21 mouse cellular contexts compared by ENCODE assay signal in the genomic region with DNA sequence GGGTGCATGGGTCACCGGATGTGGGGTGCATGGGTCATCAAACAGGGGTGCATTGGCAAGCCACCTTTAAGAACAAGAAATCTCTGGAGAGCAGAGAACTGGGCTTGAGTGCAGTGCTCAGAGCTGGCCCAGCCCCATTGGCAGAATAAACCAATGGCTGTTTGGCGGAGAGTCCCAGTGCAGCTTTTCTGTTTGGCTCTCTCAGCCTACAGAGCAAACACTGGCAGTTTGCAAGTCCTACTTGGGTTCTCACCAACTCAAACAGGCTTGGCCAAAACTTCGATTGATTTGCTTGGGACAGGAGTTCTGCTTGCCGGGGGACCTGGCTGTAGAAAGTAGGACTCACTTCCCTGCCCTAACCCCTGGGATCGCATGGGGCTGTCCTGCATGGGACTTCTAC. TPM values are rescaled to one million over a fixed set of nuclear protein-coding genes. Genes with fewer than 3 reads are reported as not detected.
A peak's percentile ranks its signal among the peaks of the same experiment; 100 is the strongest.
DNase-seq lines count a peak whose midpoint lies in the region; ATAC-seq and TF ChIP-seq lines count a peak whose summit lies in the region.
"Had no signal": no experiment of that assay in that cellular context is flagged by ENCODE, and none has a peak within 500 bp of the region (broad histone marks: within the 10 kb centered on the region; RNA-seq: fewer than 3 reads in every experiment).

No protein-coding gene starts in this region.

- TF ChIP-seq CTCF in forebrain, postnatal 0 days (IDR thresholded peaks at IDR 0.05; ENCODE audit: low read depth), result no peak
- no peak for TF ChIP-seq CTCF in lung, adult 2 months (IDR thresholded peaks at IDR 0.05; ENCODE audit: insufficient read depth, low read length)

- 59% methylated on average over 5 of the region's 5 CpGs for WGBS in forebrain, postnatal 0 days
- 77% methylated on average over 5 of the region's 5 CpGs for WGBS in forebrain, embryonic 10.5 days
- WGBS in lung, adult 2 months, result 55% methylated on average over 5 of the region's 5 CpGs

- TF ChIP-seq POLR2A in lung, adult 2 months (IDR thresholded peaks at IDR 0.05; ENCODE audit: borderline replicate concordance, extremely low read depth, low read depth, low read length), result no peak

- peak; percentile 52 for DNase-seq in forebrain, postnatal 0 days
- DNase-seq in forebrain, embryonic 10.5 days (ENCODE audit: extremely low spot score, low spot score), result no peak
- DNase-seq in lung, adult 18-20 months, result peak; percentile 49 to 63
- DNase-seq in lung, adult 2 months, result no peak
- DNase-seq in adipocyte (ENCODE audit: low spot score), result peak; percentile 78
- DNase-seq in lung, postnatal 36 days, result peak; percentile 55
- DNase-seq in T-cell, adult 2 months (ENCODE audit: low spot score), result no peak
- DNase-seq: cerebellum, adult 18-20 months; kidney, postnatal 4 days had no signal

- no peaks in the 10 kb centered on the region for H3K27me3 ChIP-seq in forebrain, postnatal 0 days (ENCODE audit: insufficient read depth, low read length)
- H3K27me3 ChIP-seq in forebrain, embryonic 10.5 days (ENCODE audit: poor library complexity, severe bottlenecking), result peaks cover 5% of the 10 kb centered on the region; the same call in 1 of the 2 replicates
- H3K27me3 ChIP-seq: kidney, embryonic 15.5 days had no signal

- H3K4me3 ChIP-seq in forebrain, postnatal 0 days (ENCODE audit: low read depth, low read length), result no peak overlapping the region
- H3K4me3 ChIP-seq in forebrain, embryonic 10.5 days, result no peak overlapping the region
- H3K4me3 ChIP-seq in lung, adult 2 months (replicated peaks; ENCODE audit: extremely low read depth, low read depth, low read length), result no peak overlapping the region
- H3K4me3 ChIP-seq: kidney, embryonic 15.5 days; limb, embryonic 13.5 days had no signal

- no peak overlapping the region for H3K4me2 ChIP-seq in forebrain, postnatal 0 days (ENCODE audit: low read depth)
- H3K4me2 ChIP-seq: kidney, embryonic 15.5 days; limb, embryonic 13.5 days; midbrain, embryonic 11.5 days had no signal

- no peak overlapping the region for H3K9ac ChIP-seq in forebrain, postnatal 0 days
- H3K9ac ChIP-seq: kidney, embryonic 15.5 days; limb, embryonic 13.5 days had no signal

- no peak overlapping the region for H3K27ac ChIP-seq in forebrain, postnatal 0 days (ENCODE audit: low read depth, low read length)
- H3K27ac ChIP-seq in forebrain, embryonic 10.5 days, result no peak overlapping the region
- H3K27ac ChIP-seq: hindbrain, postnatal 0 days; kidney, embryonic 15.5 days; limb, embryonic 13.5 days had no signal

- no peaks in the 10 kb centered on the region for H3K36me3 ChIP-seq in forebrain, postnatal 0 days (ENCODE audit: insufficient read depth)
- H3K36me3 ChIP-seq in forebrain, embryonic 10.5 days (replicated peaks), result no peaks in the 10 kb centered on the region
- H3K36me3 ChIP-seq: kidney, embryonic 15.5 days; limb, embryonic 13.5 days had no signal

- no peaks in the 10 kb centered on the region for H3K9me3 ChIP-seq in forebrain, postnatal 0 days (ENCODE audit: low read length)
- no peaks in the 10 kb centered on the region for H3K9me3 ChIP-seq in forebrain, embryonic 10.5 days
- H3K9me3 ChIP-seq: kidney, embryonic 15.5 days; limb, embryonic 13.5 days had no signal

- H3K4me1 ChIP-seq in forebrain, postnatal 0 days (ENCODE audit: insufficient read depth), result no peaks in the 10 kb centered on the region
- peaks cover 5% of the 10 kb centered on the region; the same call in 1 of the 2 replicates for H3K4me1 ChIP-seq in forebrain, embryonic 10.5 days
- no peaks in the 10 kb centered on the region for H3K4me1 ChIP-seq in lung, adult 2 months (ENCODE audit: control insufficient read depth, insufficient read depth, low read length)
- H3K4me1 ChIP-seq: kidney, embryonic 15.5 days had no signal

- no peak for ATAC-seq in forebrain, postnatal 0 days
- ATAC-seq: forebrain, embryonic 14.5 days; hindbrain, postnatal 0 days; intestine, postnatal 0 days had no signal

RNA-seq across cellular contexts. Expression of a gene that starts 25.0 kb away (rescaled TPM):
- not detected in 2 replicates for total RNA-seq in forebrain, postnatal 0 days (2014; rRNA removed)
- polyA plus RNA-seq in forebrain, postnatal 0 days (2015; fragmentation: Nextera tagmentation; extraction: Ambion mirVana), result not detected in 2 replicates
- 1.7 and 3.2 TPM in 2 replicates for polyA plus RNA-seq in forebrain, embryonic 10.5 days (2016; fragmentation: Nextera tagmentation; extraction: Ambion mirVana)
- polyA plus RNA-seq in lung, adult 2 months (2012; rRNA removed), result 0.14 and 26.6 TPM in 2 replicates
- total RNA-seq: adrenal gland, postnatal 36 days; hematopoietic stem cell, adult 5-6 weeks; layer of hippocampus, postnatal 14 days had no signal
- polyA plus RNA-seq: C2C12; forebrain, embryonic 14.5 days; hindbrain, postnatal 0 days had no signal

RNA-seq across cellular contexts. Expression of a gene that starts 26.6 kb away (rescaled TPM):
- not detected in 2 replicates for total RNA-seq in forebrain, postnatal 0 days (2014; rRNA removed)
- 0.14 and 0.19 TPM in 2 replicates for polyA plus RNA-seq in forebrain, postnatal 0 days (2015; fragmentation: Nextera tagmentation; extraction: Ambion mirVana)
- polyA plus RNA-seq in forebrain, embryonic 10.5 days (2016; fragmentation: Nextera tagmentation; extraction: Ambion mirVana), result 0.11 TPM in 2 replicates
- 0.19 TPM in 1 of 2 replicates, not detected in the other for polyA plus RNA-seq in lung, adult 2 months (2012; rRNA removed)
- total RNA-seq: gastrocnemius, postnatal 4 days; hindbrain, postnatal 0 days had no signal
- polyA plus RNA-seq: embryonic facial prominence, embryonic 11.5 days; forebrain, embryonic 14.5 days; kidney, embryonic 15.5 days; limb, embryonic 13.5 days; midbrain, embryonic 11.5 days had no signal

Comparison
In these comparisons a context has a peak if more than half of its experiments do, and no peak if none do; other contexts are left out.
1. DNase-seq: peak in forebrain, postnatal 0 days (single experiment), lung, adult 18-20 months (2 of 2), adipocyte (single experiment) and lung, postnatal 36 days (single experiment); none in forebrain, embryonic 10.5 days (single experiment), lung, adult 2 months (single experiment) and T-cell, adult 2 months (single experiment).